Mouse (Mus musculus) heart, embryonic 16.5 days (tissue): ENCODE results near the gene Gprc5d. TPM values are rescaled to one million over a fixed set of nuclear protein-coding genes. Genes with fewer than 3 reads are reported as not detected.

ENCODE experiments used
- ATAC-seq: fragments of 200-750 bp; cut with Nextera tagmentation; replicated peaks from 2 replicates; pipeline ENCODE4 v1.8.0; 2017; ENCODE audit warnings: moderate number of reproducible peaks; ENCODE audit not compliant: insufficient read depth, low FRiP score; ENCODE audit errors: extremely low read depth
- H3K27ac ChIP-seq: fragments of 300-500 bp; sonication (generic); 2 replicates; pipeline ENCODE4 v1.5.1; 2014; ENCODE audit warnings: mild to moderate bottlenecking, low read length, control low read depth, moderate library complexity
- H3K27me3 ChIP-seq: fragments of 300-500 bp; sonication (generic); 2 replicates; pipeline ENCODE4 v1.6.1; 2014; ENCODE audit warnings: low read length, mixed read lengths; ENCODE audit not compliant: control insufficient read depth, insufficient read depth
- H3K36me3 ChIP-seq: fragments of 300-500 bp; sonication (generic); 2 replicates; pipeline ENCODE4 v1.6.1; 2014; ENCODE audit not compliant: control insufficient read depth, insufficient read depth
- H3K4me1 ChIP-seq: fragments of 300-500 bp; sonication (generic); 2 replicates; pipeline ENCODE4 v1.6.1; 2014; ENCODE audit warnings: low read length, mixed read lengths; ENCODE audit not compliant: control insufficient read depth, insufficient read depth
- H3K4me2 ChIP-seq: fragments of 300-500 bp; sonication (generic); 2 replicates; pipeline ENCODE4 v1.6.1; 2014; ENCODE audit warnings: low read depth, mild to moderate bottlenecking, control low read depth, low read length
- H3K4me3 ChIP-seq: fragments of 300-500 bp; sonication (generic); 2 replicates; pipeline ENCODE4 v1.5.1; 2014; ENCODE audit warnings: mild to moderate bottlenecking, control low read depth, low read length
- H3K9ac ChIP-seq: fragments of 300-500 bp; sonication (generic); 2 replicates; pipeline ENCODE4 v1.6.1; 2014; ENCODE audit warnings: low read length, control low read depth
- H3K9me3 ChIP-seq: fragments of 300-500 bp; sonication (generic); replicated peaks from 2 replicates; pipeline ENCODE4 v1.6.1; 2016; ENCODE audit warnings: low read length; ENCODE audit not compliant: control insufficient read depth
- WGBS: fragments of 180-500 bp; shearing (Covaris S2); extraction: QIAGEN DNeasy Blood & Tissue Kit; methylation state at CpG from one replicate; pipeline ENCODE4 v1.1.7; 2014; 5-methylcytosine and 5-hydroxymethylcytosine counted together
- polyA plus RNA-seq: library from polyadenylated mRNA; unstranded; fragments of >200 nt; fragmentation: Nextera tagmentation; extraction: Ambion mirVana; gene quantifications from 2 replicates; pipeline ENCODE4 v1.2.1, GENCODE M21; 2015

Gene Gprc5d
- polyA plus RNA-seq, 1 experiment from 2014 or later, result not detected

DNA sequence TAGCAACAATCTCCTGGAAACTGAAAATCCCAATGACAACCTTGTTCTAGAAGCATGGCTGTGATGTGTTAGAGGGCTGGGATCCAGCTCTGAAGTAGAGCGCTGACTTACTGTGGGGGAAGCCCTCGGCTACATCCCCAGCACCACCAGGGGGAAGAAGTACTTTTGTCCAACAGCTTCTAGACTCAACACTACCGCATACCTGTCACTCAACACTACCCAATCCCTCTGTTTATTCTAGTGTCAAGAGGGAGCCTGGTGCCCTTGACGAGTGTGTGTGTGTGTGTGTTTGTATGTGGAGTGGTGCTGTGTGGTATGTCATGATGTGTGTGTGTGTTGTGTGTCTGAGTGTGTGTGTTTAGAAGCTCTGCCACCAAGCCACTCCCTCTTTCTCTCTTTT is 39.4 kb upstream of the Gprc5d start:
- Histone ChIP-seq H3K4me3 (no peak overlapping the region), H3K27me3 (no peaks in the 10 kb centered on the region), H3K27ac (no peak overlapping the region), H3K4me2 (no peak overlapping the region), H3K9me3 (no peaks in the 10 kb centered on the region), H3K4me1 (peaks cover 5% of the 10 kb centered on the region; the same call in 1 of the 2 replicates), H3K36me3 (no peaks in the 10 kb centered on the region), H3K9ac (no peak overlapping the region)
- WGBS, result 48% methylated on average over 4 of the region's 4 CpGs
- no peak for ATAC-seq

DNA sequence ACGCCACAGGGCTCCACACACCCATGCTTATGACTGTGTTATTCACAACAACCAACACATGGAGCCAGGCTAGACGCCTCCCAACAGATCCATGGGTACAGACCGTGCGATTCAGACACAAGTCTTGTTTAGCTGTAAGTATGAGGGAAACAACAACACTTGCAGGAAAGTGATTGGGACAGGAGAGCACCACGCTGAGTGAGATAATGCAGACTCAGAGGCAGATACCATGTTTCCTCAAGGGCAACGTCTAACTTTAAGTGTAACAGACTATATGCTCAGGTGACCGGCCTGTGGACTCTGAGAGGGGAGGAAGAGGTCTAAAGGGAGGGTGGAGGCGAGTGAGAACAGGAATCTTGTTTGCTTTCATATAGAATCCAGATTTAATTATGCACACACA is 38.5 kb upstream of the Gprc5d start:
- H3K36me3 ChIP-seq, result no peaks in the 10 kb centered on the region
- H3K27ac ChIP-seq, result no peak overlapping the region
- H3K9me3 ChIP-seq, result no peaks in the 10 kb centered on the region
- peaks cover 5% of the 10 kb centered on the region; the same call in 1 of the 2 replicates for H3K4me1 ChIP-seq
- H3K27me3 ChIP-seq, result no peaks in the 10 kb centered on the region
- ATAC-seq, result no peak
- no peak overlapping the region for H3K4me3 ChIP-seq
- H3K4me2 ChIP-seq, result no peak overlapping the region
- WGBS, result 46% methylated on average over 8 of the region's 8 CpGs
- no peak overlapping the region for H3K9ac ChIP-seq

DNA sequence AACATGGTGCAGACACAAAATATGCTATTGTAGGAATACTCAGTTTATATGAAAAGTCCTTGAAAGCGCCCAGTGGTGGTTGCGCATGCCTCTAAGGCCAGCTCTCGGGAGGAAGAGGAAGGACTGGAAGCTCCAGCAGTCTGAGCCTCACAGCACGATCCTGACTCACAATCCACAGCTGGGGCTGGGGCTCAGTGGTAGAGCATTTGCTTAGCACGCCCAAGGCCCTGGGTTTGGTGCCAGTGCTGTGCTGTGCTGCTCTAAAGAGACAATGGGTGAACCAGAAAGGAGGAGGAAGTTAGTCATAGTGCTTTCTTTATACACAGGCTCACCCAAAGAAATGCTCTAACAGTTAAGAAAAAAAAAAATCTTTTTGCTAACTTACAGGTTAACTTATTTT is 35.6 kb upstream of the Gprc5d start:
- Histone ChIP-seq H3K4me1 (peaks cover 5% of the 10 kb centered on the region; the same call in 1 of the 2 replicates), H3K4me2 (no peak overlapping the region)
- ATAC-seq, result no peak

DNA sequence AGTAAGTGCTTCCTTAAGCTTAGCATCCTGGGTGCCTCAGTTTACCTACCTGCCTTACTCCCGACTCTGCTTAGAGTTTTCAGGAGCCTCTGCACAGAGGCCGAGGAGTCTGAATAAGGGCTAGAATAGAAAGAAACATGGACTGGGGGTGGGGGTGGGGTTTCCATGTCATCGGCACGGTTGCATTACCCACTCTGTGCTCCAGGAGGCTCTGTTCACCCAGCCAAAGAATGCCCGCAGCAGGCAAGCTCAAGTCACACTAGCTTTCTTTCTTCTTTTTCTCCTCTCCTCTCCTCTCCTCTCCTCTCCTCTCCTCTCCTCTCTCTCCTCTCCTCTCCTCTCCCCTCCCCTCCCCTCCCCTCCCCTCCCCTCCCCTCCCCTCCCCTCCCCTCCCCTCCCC is 32.2 kb upstream of the Gprc5d start:
- H3K9ac ChIP-seq, result no peak overlapping the region
- no peak overlapping the region for H3K4me2 ChIP-seq
- no peak overlapping the region for H3K27ac ChIP-seq
- H3K4me3 ChIP-seq, result no peak overlapping the region
- no peaks in the 10 kb centered on the region for H3K9me3 ChIP-seq
- H3K4me1 ChIP-seq, result no peaks in the 10 kb centered on the region
- no peak for ATAC-seq
- no peaks in the 10 kb centered on the region for H3K27me3 ChIP-seq
- WGBS, result 21% methylated on average over 5 of the region's 5 CpGs
- no peaks in the 10 kb centered on the region for H3K36me3 ChIP-seq

More for the DNA sequence above, 35.6 kb upstream of the Gprc5d start:
- Histone ChIP-seq H3K4me3 (no peak overlapping the region), H3K9ac (no peak overlapping the region), H3K9me3 (no peaks in the 10 kb centered on the region), H3K27ac (no peak overlapping the region), H3K36me3 (no peaks in the 10 kb centered on the region), H3K27me3 (no peaks in the 10 kb centered on the region)
- WGBS, result 74% methylated on average over 5 of the region's 5 CpGs

DNA sequence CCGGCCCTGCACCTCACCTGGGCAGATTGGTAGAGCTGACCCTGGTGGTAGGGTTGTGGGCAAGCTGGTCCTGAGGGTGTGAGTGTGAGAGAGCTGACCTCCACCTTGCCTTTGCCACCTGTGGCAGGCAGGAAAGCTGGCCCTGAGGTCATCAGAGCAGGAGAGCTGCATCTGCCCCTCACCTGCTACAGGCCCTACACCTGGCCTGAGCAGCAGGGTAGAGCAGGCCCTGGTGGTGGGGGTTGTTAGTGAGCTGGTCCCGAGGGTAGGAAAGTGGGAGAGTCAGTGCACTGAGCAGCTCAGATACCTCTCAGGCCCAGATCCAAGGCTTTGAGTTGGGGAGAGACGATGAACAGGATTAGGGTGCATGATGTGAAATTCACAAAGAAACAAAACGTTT is 31.6 kb upstream of the Gprc5d start:
- Histone ChIP-seq H3K4me2 (no peak overlapping the region), H3K4me1 (no peaks in the 10 kb centered on the region), H3K27me3 (no peaks in the 10 kb centered on the region), H3K9ac (no peak overlapping the region), H3K27ac (no peak overlapping the region), H3K4me3 (no peak overlapping the region), H3K36me3 (no peaks in the 10 kb centered on the region), H3K9me3 (no peaks in the 10 kb centered on the region)
- WGBS, result 80% methylated on average over 4 of the region's 4 CpGs
- no peak for ATAC-seq

DNA sequence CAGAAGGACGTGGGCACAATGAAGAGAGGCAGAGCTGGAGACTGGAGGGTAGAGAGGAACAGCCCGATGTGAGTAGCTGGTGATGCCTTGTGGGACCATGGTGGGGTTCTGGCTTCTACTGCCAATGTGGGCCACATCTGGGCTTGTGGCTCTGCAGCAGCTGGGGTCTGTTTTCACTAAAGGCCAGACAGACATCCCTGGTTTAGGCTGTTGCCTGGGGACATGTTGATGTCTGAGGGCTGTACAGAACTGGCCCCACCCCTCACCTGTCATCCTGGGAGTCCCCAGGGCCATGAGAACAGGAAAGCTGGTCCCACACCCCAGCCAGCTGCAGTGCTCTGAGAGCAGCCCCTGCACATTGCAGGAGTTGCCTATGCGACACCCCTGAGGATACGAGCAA is 31.1 kb upstream of the Gprc5d start:
- Histone ChIP-seq H3K27ac (no peak overlapping the region), H3K4me1 (no peaks in the 10 kb centered on the region), H3K36me3 (no peaks in the 10 kb centered on the region), H3K9me3 (no peaks in the 10 kb centered on the region), H3K4me2 (no peak overlapping the region), H3K27me3 (no peaks in the 10 kb centered on the region), H3K4me3 (no peak overlapping the region), H3K9ac (no peak overlapping the region)
- WGBS, result 73% methylated on average over 4 of the region's 4 CpGs
- ATAC-seq, result no peak

DNA sequence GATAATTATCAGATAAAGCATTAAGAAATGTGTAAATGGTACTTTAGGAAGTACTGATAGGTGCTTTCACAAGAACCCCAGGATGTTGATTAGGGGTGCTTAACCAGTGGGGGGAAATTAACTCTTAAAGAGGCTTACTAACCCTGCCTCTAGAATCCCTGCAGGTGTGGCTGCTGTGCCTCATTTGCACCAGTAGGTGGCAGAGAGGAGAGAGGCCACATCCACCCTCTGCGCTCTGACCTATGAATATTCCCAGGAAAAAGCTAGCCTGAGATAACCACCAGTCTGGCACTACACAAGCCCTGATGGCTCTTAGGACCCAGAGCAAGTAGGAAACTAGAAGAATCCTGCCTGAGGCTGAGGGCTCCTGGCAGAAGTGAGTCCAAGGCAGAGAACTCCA is 30.4 kb upstream of the Gprc5d start:
- Histone ChIP-seq H3K9me3 (no peaks in the 10 kb centered on the region), H3K4me2 (no peak overlapping the region), H3K27ac (no peak overlapping the region), H3K4me3 (no peak overlapping the region), H3K9ac (no peak overlapping the region), H3K4me1 (no peaks in the 10 kb centered on the region), H3K36me3 (no peaks in the 10 kb centered on the region), H3K27me3 (no peaks in the 10 kb centered on the region)
- 37% methylated on average over 1 of the region's 1 CpGs for WGBS
- ATAC-seq, result no peak

DNA sequence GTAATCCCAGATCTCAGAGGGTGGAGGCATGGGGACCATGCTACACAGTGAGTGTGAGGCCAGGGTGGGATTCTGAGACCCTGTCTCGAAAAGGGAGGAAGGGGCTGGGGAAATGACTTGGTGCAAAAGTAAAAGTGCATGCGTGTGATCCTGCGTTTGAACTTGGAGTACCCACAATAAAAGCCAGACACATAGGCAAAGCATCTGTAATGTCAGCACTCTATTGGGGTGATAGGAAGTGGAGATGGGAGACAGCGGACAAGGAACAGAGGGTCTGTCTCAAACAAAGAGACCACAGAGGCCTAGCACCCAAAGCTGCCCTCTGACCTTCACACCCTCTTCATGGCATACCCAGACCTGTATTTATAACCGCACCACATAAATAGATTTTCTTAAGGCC is 27.9 kb upstream of the Gprc5d start:
- no peak for ATAC-seq

DNA sequence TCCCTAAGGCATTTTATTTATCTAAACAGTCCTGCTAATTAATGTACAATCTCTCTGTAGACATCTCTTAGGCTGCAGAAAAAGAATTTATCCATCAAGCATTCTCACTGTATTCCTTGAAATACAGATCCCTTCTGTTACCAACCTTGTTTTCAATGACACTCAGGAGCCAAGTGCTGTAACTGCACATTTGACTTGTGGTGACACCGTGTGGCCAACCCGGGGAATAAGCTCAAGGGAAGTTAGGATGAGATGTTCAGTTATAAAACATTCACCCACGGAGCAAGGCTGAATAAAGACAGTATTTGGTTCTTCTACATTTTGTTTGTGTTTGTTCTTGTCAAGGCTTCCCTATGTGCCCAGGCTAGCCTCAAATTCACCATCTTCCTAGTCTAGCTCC is 26.4 kb upstream of the Gprc5d start:
- 0 out of 2 replicates have a peak, but pooled peaks cover 2% of the 10 kb centered on the region for H3K4me1 ChIP-seq
- H3K27ac ChIP-seq, result no peak overlapping the region
- WGBS, result 6% methylated on average over 3 of the region's 3 CpGs
- H3K4me2 ChIP-seq, result no peak overlapping the region
- no peaks in the 10 kb centered on the region for H3K36me3 ChIP-seq
- H3K27me3 ChIP-seq, result no peaks in the 10 kb centered on the region
- H3K9ac ChIP-seq, result no peak overlapping the region
- H3K4me3 ChIP-seq, result no peak overlapping the region
- no peak for ATAC-seq
- H3K9me3 ChIP-seq, result no peaks in the 10 kb centered on the region

More for the DNA sequence above, 27.9 kb upstream of the Gprc5d start:
- Histone ChIP-seq H3K9me3 (no peaks in the 10 kb centered on the region), H3K9ac (no peak overlapping the region), H3K4me1 (0 out of 2 replicates have a peak, but pooled peaks cover 2% of the 10 kb centered on the region), H3K27me3 (no peaks in the 10 kb centered on the region), H3K36me3 (no peaks in the 10 kb centered on the region), H3K4me3 (no peak overlapping the region), H3K4me2 (no peak overlapping the region), H3K27ac (no peak overlapping the region)
- WGBS, result 85% methylated on average over 5 of the region's 5 CpGs

DNA sequence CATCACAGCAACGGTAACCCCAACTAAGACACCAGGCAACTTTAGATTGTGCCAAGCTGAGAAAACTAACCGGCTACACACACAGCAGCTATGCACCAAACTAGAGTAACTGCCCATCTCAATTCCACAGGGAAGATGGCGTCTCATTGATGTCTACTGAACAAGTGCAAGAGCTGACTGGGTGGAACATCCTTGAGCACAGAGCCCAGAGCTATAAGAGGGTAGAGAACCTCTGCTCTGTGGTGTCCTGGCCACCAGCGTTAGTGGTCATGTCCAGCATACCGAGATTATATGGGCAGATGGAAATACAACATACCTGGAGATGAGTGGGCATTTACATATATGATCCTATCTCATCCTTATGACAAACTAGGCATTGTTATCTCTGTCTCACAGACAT is 25.1 kb upstream of the Gprc5d start:
- H3K9ac ChIP-seq, result no peak overlapping the region
- H3K9me3 ChIP-seq, result no peaks in the 10 kb centered on the region
- no peak overlapping the region for H3K27ac ChIP-seq
- WGBS, result 91% methylated on average over 5 of the region's 5 CpGs
- H3K4me1 ChIP-seq, result 0 out of 2 replicates have a peak, but pooled peaks cover 2% of the 10 kb centered on the region
- H3K36me3 ChIP-seq, result no peaks in the 10 kb centered on the region
- no peak overlapping the region for H3K4me2 ChIP-seq
- no peak overlapping the region for H3K4me3 ChIP-seq
- no peak for ATAC-seq
- H3K27me3 ChIP-seq, result no peaks in the 10 kb centered on the region
